Mouse (Mus musculus) embryonic facial prominence, embryonic 12.5 days (tissue): ENCODE results near the gene Rrp9. TPM values are rescaled to one million over a fixed set of nuclear protein-coding genes. Genes with fewer than 3 reads are reported as not detected.

Source experiments
- ATAC-seq: fragments of 200-750 bp; cut with Nextera tagmentation; 2 replicates; pipeline ENCODE4 v1.8.0; 2017; ENCODE audit not compliant: insufficient number of reproducible peaks, insufficient read depth, low FRiP score, low TSS enrichment
- H3K27ac ChIP-seq: fragments of 300-500 bp; sonication (generic); 2 replicates; pipeline ENCODE4 v1.5.1; 2016; ENCODE audit warnings: mild to moderate bottlenecking
- H3K27me3 ChIP-seq: fragments of 300-500 bp; sonication (generic); 2 replicates; pipeline ENCODE4 v1.6.1; 2016; ENCODE audit warnings: mild to moderate bottlenecking, moderate library complexity
- H3K36me3 ChIP-seq: fragments of 300-500 bp; sonication (generic); 2 replicates; pipeline ENCODE4 v1.6.1; 2016; ENCODE audit warnings: mild to moderate bottlenecking
- H3K4me1 ChIP-seq: fragments of 300-500 bp; sonication (generic); 2 replicates; pipeline ENCODE4 v1.6.1; 2016
- H3K4me2 ChIP-seq: fragments of 300-500 bp; sonication (generic); replicated peaks from 2 replicates; pipeline ENCODE4 v1.6.1; 2016; ENCODE audit warnings: mild to moderate bottlenecking, moderate library complexity
- H3K4me3 ChIP-seq: fragments of 300-500 bp; sonication (generic); 2 replicates; pipeline ENCODE4 v1.5.1; 2016; ENCODE audit warnings: mild to moderate bottlenecking
- H3K9ac ChIP-seq: fragments of 300-500 bp; sonication (generic); 2 replicates; pipeline ENCODE4 v1.6.1; 2016; ENCODE audit warnings: mild to moderate bottlenecking, moderate library complexity
- H3K9me3 ChIP-seq: fragments of 300-500 bp; sonication (generic); 2 replicates; pipeline ENCODE4 v1.6.1; 2016; ENCODE audit warnings: mild to moderate bottlenecking, moderate library complexity
- WGBS: fragments of 180-500 bp; shearing (Covaris S2); methylation state at CpG from one replicate; pipeline ENCODE4 v1.1.7; 2016; 5-methylcytosine and 5-hydroxymethylcytosine counted together
- polyA plus RNA-seq: library from polyadenylated mRNA; unstranded; fragments of >200 nt; fragmentation: Nextera tagmentation; extraction: Ambion mirVana; gene quantifications from 2 replicates; pipeline ENCODE4 v1.2.1, GENCODE M21; 2016

Gene Rrp9
- polyA plus RNA-seq, 1 experiment from 2014 or later: 52.8 TPM

DNA sequence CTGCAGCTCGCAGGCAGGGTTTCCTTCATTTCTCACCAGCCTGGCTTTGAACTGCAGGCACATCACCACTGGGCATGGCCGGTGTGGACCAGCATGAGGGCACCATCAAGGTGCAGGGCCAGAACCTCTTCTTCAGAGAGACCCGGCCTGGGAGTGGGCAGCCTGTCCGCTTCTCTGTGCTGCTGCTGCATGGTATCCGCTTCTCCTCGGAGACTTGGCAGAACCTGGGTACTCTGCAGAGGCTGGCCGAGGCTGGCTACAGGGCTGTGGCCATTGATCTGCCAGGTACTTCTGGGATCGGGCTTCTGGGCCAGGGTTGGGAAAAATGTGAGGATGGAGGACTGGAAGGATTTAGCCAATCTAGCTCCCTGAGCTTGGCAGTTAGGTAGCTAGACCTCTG lies 25.8 kb upstream of the Rrp9 start:
- no peaks in the 10 kb centered on the region for H3K27me3 ChIP-seq
- peaks cover 72% of the 10 kb centered on the region for H3K4me1 ChIP-seq
- no peaks in the 10 kb centered on the region for H3K9me3 ChIP-seq
- WGBS: 92% methylated on average over 8 of the region's 8 CpGs
- peak overlapping the region; percentile 23 for H3K4me2 ChIP-seq
- H3K27ac ChIP-seq: peak overlapping the region; percentile 66
- no peak overlapping the region for H3K9ac ChIP-seq
- no peak overlapping the region for H3K4me3 ChIP-seq
- ATAC-seq: no peak
- H3K36me3 ChIP-seq: 0 out of 2 replicates have a peak, but pooled peaks cover 3% of the 10 kb centered on the region

DNA sequence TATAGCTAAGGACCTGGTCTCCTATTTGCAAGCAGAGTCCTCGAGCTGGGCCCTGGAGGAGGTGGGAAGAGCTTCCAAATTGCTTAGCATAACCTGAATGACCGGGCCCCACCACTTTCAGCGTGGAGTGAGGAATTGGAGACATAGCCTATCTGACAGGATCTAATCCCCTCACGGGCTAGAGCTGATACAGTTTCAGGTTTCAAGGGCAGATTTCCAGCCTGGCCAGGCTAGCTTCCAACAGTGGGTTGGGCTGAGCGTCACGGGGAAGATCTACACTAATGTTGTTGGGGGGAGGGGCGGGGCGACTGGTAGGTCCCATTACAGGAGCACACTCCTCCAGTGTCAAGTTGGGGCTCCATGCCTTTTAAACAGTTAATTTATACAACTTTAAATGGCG lies 25.1 kb upstream of the Rrp9 start:
- Histone ChIP-seq H3K27ac (peak overlapping the region; percentile 66), H3K4me3 (no peak overlapping the region), H3K4me2 (peak overlapping the region; percentile 23), H3K9ac (no peak overlapping the region), H3K4me1 (peaks cover 75% of the 10 kb centered on the region), H3K36me3 (no peaks in the 10 kb centered on the region), H3K9me3 (no peaks in the 10 kb centered on the region), H3K27me3 (no peaks in the 10 kb centered on the region)
- ATAC-seq: no peak
- 4% methylated on average over 9 of the region's 9 CpGs for WGBS

- no peak overlapping the region for H3K9ac ChIP-seq
- no peaks in the 10 kb centered on the region for H3K36me3 ChIP-seq
- H3K4me2 ChIP-seq: peak overlapping the region; percentile 23
- no peak overlapping the region for H3K4me3 ChIP-seq
- H3K4me1 ChIP-seq: peaks cover 75% of the 10 kb centered on the region
- ATAC-seq: no peak
- WGBS: 64% methylated on average over 11 of the region's 11 CpGs
- peak overlapping the region; percentile 66 for H3K27ac ChIP-seq
- no peaks in the 10 kb centered on the region for H3K27me3 ChIP-seq
- no peaks in the 10 kb centered on the region for H3K9me3 ChIP-seq
Observed at GRCm38 (mm10) chr9:106451298-106451697, 24.5 kb upstream of the Rrp9 start.

GRCm38 (mm10) chr9:106451899-106452298 lies 23.9 kb upstream of the Rrp9 start:
- no peak overlapping the region; the same call in 1 of the 2 replicates for H3K27ac ChIP-seq
- WGBS: 59% methylated on average over 2 of the region's 2 CpGs
- no peaks in the 10 kb centered on the region for H3K9me3 ChIP-seq
- no peaks in the 10 kb centered on the region for H3K27me3 ChIP-seq
- no peak overlapping the region; the same call in 1 of the 2 replicates for H3K4me3 ChIP-seq
- peak overlapping the region; percentile 98 for H3K4me2 ChIP-seq
- peaks cover 80% of the 10 kb centered on the region for H3K4me1 ChIP-seq
- ATAC-seq: no peak
- H3K36me3 ChIP-seq: no peaks in the 10 kb centered on the region
- no peak overlapping the region for H3K9ac ChIP-seq

DNA sequence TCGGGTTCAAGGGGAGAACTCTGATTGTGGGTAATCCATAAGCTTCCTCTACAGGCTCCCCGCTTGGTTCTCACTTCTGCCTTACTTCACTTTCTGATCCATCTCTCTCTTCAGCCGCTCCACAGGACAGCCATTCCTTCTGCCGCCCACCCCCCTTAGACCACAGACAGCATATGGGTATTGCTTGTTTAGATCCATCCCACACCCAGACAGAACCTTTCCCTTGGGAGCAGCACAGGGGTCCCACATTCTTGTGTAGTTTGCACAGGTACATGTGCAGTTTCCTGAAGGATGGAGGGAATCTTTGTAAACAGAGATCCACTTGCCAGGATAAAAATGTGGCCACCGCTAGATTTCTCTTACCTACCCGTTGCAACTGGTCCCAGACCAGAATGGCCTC lies 23.4 kb upstream of the Rrp9 start:
- Histone ChIP-seq H3K4me3 (peak overlapping the region; percentile 80; the same call in 1 of the 2 replicates), H3K27ac (peak overlapping the region; percentile 96), H3K36me3 (no peaks in the 10 kb centered on the region), H3K4me1 (peaks cover 81% of the 10 kb centered on the region), H3K9me3 (no peaks in the 10 kb centered on the region), H3K9ac (peak overlapping the region; percentile 4; the same call in 1 of the 2 replicates), H3K4me2 (peak overlapping the region; percentile 98), H3K27me3 (no peaks in the 10 kb centered on the region)
- WGBS: 24% methylated on average over 6 of the region's 6 CpGs
- no peak for ATAC-seq

DNA sequence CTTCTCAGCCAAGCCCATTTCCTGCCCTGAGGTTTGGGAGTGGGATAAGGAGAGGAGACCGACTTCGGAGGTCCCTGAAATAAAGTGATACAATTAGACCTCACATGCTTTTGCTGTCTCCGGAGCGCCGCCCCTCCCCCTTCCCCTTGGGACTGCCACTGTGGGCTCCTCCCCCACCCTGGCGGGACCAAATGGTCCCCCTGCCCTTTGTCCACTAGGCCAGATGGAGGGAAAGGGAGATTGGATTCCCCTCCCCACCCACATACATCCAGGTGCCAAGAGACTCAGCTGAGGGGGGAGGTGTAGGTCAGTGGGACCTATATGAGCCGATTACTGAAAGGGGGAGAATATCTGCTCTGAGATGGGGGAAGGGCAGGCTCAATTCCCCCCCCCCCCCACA lies 22.9 kb upstream of the Rrp9 start:
- Histone ChIP-seq H3K4me1 (peaks cover 83% of the 10 kb centered on the region), H3K4me2 (peak overlapping the region; percentile 98), H3K36me3 (no peaks in the 10 kb centered on the region), H3K27ac (peak overlapping the region; percentile 96), H3K4me3 (peak overlapping the region; percentile 80), H3K27me3 (no peaks in the 10 kb centered on the region), H3K9ac (peak overlapping the region; percentile 86), H3K9me3 (no peaks in the 10 kb centered on the region)
- WGBS: 0% methylated on average over 7 of the region's 7 CpGs
- no peak for ATAC-seq

DNA sequence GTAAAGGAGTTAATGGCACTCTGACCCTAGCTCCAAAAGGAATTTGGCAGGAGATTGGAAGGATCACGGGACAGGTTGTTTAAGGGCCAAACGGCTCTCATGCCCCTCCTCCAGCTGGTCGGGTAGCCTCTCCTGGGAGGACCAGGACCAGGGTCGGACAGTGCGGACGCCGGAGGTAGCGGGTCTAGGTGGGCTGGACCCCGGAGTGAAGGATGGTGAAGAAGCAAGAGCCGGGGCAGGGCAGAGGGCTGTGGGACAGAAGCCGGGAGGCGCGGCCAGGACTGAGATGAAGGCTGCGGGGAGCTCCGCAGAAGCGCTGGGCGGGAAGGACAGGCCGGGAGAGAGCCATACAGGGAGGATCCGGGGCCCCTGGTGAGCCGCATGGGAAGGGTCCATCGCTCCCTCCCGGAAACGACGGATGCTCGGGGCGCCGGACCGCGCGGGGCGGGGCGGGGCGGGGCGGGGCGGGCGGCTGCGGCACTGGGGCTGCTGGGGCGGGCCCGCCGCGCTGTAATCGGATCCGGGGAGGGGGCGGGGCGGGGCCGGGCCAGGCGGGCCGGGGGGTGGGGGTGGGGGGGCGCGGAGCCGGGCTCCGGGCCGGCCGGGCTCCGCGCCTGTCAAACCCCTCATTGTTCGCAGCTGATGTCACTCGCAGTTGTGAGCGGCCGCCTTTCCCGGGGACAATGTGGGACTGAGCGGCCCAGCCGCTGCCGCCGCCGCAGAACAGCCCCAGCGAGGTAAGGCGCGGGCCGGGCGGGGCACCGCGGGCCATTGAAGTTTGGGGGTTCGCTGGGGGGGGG lies 22.3 kb upstream of the Rrp9 start, which contains the start of gene Pcbp4:
Pcbp4 (plus strand) TSS at position 21 of the 800 bp plus-strand sequence.
- no peaks in the 10 kb centered on the region for H3K36me3 ChIP-seq
- H3K27ac ChIP-seq: peak within 1 kb of the TSS; percentile 96
- ATAC-seq: peak; percentile 29
- no peaks in the 10 kb centered on the region for H3K9me3 ChIP-seq
- WGBS: under 1% methylated on average over 49 of the region's 74 CpGs
- H3K27me3 ChIP-seq: no peaks in the 10 kb centered on the region
- H3K4me2 ChIP-seq: peak within 1 kb of the TSS; percentile 98
- H3K4me3 ChIP-seq: peak within 1 kb of the TSS; percentile 80
- H3K4me1 ChIP-seq: peaks cover 83% of the 10 kb centered on the region
- H3K9ac ChIP-seq: peak within 1 kb of the TSS; percentile 86

DNA sequence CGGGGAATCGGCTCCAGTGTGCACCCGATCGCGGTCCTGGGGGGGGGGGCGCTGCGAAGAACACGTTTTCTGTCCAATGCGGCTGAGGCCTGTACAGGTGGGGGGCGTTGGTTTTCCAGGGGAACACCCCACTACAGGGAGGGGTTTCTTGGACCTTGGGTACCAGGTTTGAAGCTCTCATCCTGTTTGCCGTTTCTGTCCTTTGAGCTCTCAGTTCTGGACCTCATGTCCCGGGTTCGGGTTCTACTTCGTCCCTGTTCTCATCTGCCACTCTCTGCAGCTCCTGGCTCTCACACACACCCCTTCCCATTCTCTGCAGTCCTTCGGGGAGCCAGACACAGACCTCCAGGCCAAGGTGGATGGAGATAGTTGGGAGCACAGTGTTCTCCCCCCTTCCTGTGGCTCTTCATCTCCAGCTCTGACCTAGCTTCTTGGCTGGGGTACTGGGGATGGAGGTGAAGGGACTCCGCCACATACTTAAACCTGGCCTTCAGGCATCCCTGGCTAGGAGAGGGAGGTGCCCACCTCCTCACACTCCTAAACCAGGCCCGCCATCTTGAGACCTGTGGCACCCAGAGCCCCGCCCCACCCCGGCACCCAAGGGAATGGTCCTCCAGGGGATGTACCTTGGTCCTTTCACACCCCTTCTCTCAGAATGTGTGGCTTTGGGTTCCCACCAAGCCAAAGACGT lies 21.5 kb upstream of the Rrp9 start:
- Histone ChIP-seq H3K36me3 (0 out of 2 replicates have a peak, but pooled peaks cover 3% of the 10 kb centered on the region), H3K27me3 (no peaks in the 10 kb centered on the region), H3K4me3 (peak overlapping the region; percentile 80), H3K9me3 (no peaks in the 10 kb centered on the region), H3K4me1 (peaks cover 82% of the 10 kb centered on the region), H3K27ac (peak overlapping the region; percentile 96), H3K9ac (peak overlapping the region; percentile 86), H3K4me2 (peak overlapping the region; percentile 98)
- 1% methylated on average over 20 of the region's 20 CpGs for WGBS
- peak; percentile 6; the same call in 1 of the 2 replicates for ATAC-seq

GRCm38 (mm10) chr9:106454888-106455681 lies 20.7 kb upstream of the Rrp9 start:
- Histone ChIP-seq H3K4me2 (peak overlapping the region; percentile 98), H3K9me3 (no peaks in the 10 kb centered on the region), H3K9ac (peak overlapping the region; percentile 86), H3K36me3 (peaks cover 8% of the 10 kb centered on the region; the same call in 1 of the 2 replicates), H3K4me1 (peaks cover 78% of the 10 kb centered on the region), H3K4me3 (peak overlapping the region; percentile 80), H3K27ac (peak overlapping the region; percentile 96), H3K27me3 (no peaks in the 10 kb centered on the region)
- WGBS: 1% methylated on average over 17 of the region's 17 CpGs
- peak; percentile 19; the same call in 1 of the 2 replicates for ATAC-seq

GRCm38 (mm10) chr9:106456325-106457162 lies 19.2 kb upstream of the Rrp9 start:
- Histone ChIP-seq H3K27ac (peak overlapping the region; percentile 96), H3K9me3 (no peaks in the 10 kb centered on the region), H3K4me2 (peak overlapping the region; percentile 98), H3K9ac (peak overlapping the region; percentile 86), H3K36me3 (peaks cover 22% of the 10 kb centered on the region), H3K27me3 (no peaks in the 10 kb centered on the region), H3K4me3 (peak overlapping the region; percentile 80), H3K4me1 (peaks cover 67% of the 10 kb centered on the region)
- 32% methylated on average over 15 of the region's 15 CpGs for WGBS
- ATAC-seq: 0 out of 2 replicates have a peak, but pooled peaks have one; percentile 2
